8 mouse cellular contexts compared by ENCODE assay signal in genomic region chr7:28716590-28717281, GRCm38 (mm10). TPM values are rescaled to one million over a fixed set of nuclear protein-coding genes. Genes with fewer than 3 reads are reported as not detected.
DNase-seq lines count a peak whose midpoint lies in the region; ATAC-seq and TF ChIP-seq lines count a peak whose summit lies in the region.

Fbxo17 (plus strand) TSS chr7:28716804.

- no peaks in the 10 kb centered on the region for H3K36me3 ChIP-seq in ES-Bruce4 (ENCODE audit: control insufficient read depth, insufficient read depth, low read length, poor library complexity, severe bottlenecking)
- no peaks in the 10 kb centered on the region for H3K36me3 ChIP-seq in heart, postnatal 0 days (replicated peaks; ENCODE audit: control insufficient read depth, insufficient read depth, low read length)
- no peaks in the 10 kb centered on the region for H3K36me3 ChIP-seq in limb, embryonic 11.5 days (ENCODE audit: control insufficient read depth, insufficient read depth, low read length)
- H3K36me3 ChIP-seq in midbrain, embryonic 11.5 days (ENCODE audit: control insufficient read depth, insufficient read depth, low read length), result no peaks in the 10 kb centered on the region
- H3K36me3 ChIP-seq in stomach, embryonic 16.5 days (ENCODE audit: control insufficient read depth, insufficient read depth, low read length), result no peaks in the 10 kb centered on the region

- ATAC-seq in heart, postnatal 0 days (ENCODE audit: insufficient read depth, low read depth), result peak; percentile 84
- ATAC-seq in limb, embryonic 11.5 days (ENCODE audit: insufficient number of reproducible peaks, low FRiP score, low TSS enrichment, low read depth), result peak; percentile 79
- peak; percentile 88 for ATAC-seq in midbrain, embryonic 11.5 days (ENCODE audit: low FRiP score)
- ATAC-seq in stomach, embryonic 16.5 days (ENCODE audit: insufficient read depth, low FRiP score), result peak; percentile 78; the same call in 1 of the 2 replicates

- H3K4me2 ChIP-seq in heart, postnatal 0 days (ENCODE audit: low read depth, low read length), result peak within 1 kb of the TSS; percentile 76
- peak within 1 kb of the TSS; percentile 75 for H3K4me2 ChIP-seq in limb, embryonic 11.5 days (ENCODE audit: low read depth, severe bottlenecking)
- H3K4me2 ChIP-seq in midbrain, embryonic 11.5 days, result peak within 1 kb of the TSS; percentile 65
- H3K4me2 ChIP-seq in stomach, embryonic 16.5 days (ENCODE audit: low read depth, low read length), result peak within 1 kb of the TSS; percentile 84

- H3K4me1 ChIP-seq in ES-Bruce4 (ENCODE audit: control insufficient read depth, insufficient read depth, low read length), result peaks cover 8% of the 10 kb centered on the region
- no peaks in the 10 kb centered on the region for H3K4me1 ChIP-seq in heart, postnatal 0 days (ENCODE audit: control insufficient read depth, insufficient read depth)
- H3K4me1 ChIP-seq in limb, embryonic 11.5 days (ENCODE audit: control insufficient read depth, insufficient read depth, low read length), result 0 out of 2 replicates have a peak, but pooled peaks cover 5% of the 10 kb centered on the region
- H3K4me1 ChIP-seq in midbrain, embryonic 11.5 days (ENCODE audit: control insufficient read depth, insufficient read depth, low read length), result no peaks in the 10 kb centered on the region
- H3K4me1 ChIP-seq in stomach, embryonic 16.5 days (ENCODE audit: control insufficient read depth, insufficient read depth, low read length), result no peaks in the 10 kb centered on the region

- DNase-seq in adrenal gland, postnatal 36 days, result peak; percentile 80 to 85
- peak; percentile 38 for DNase-seq in fibroblast of lung, adult 2 months (ENCODE audit: low read depth)
- peak; percentile 62 for DNase-seq in heart, postnatal 0 days (ENCODE audit: low spot score)
- DNase-seq in limb, embryonic 11.5 days (ENCODE audit: low spot score), result peak; percentile 81
- peak; percentile 96 for DNase-seq in midbrain, embryonic 11.5 days (ENCODE audit: low spot score, missing footprints)
- no peak for DNase-seq in frontal cortex, postnatal 10 days (ENCODE audit: low spot score in 2 of 2)

- TF ChIP-seq POLR2A in ES-Bruce4 (IDR thresholded peaks at IDR 0.05; ENCODE audit: insufficient read depth, low read length), result no peak

- peak within 1 kb of the TSS; percentile 93 for H3K9ac ChIP-seq in ES-Bruce4 (ENCODE audit: low read depth, poor library complexity, severe bottlenecking)
- peak within 1 kb of the TSS; percentile 52 for H3K9ac ChIP-seq in heart, postnatal 0 days (replicated peaks; ENCODE audit: low read depth, low read length)
- peak within 1 kb of the TSS; percentile 78 for H3K9ac ChIP-seq in limb, embryonic 11.5 days (ENCODE audit: low read length)
- H3K9ac ChIP-seq in midbrain, embryonic 11.5 days (ENCODE audit: low read length), result peak within 1 kb of the TSS; percentile 78
- peak within 1 kb of the TSS; percentile 77 for H3K9ac ChIP-seq in stomach, embryonic 16.5 days (ENCODE audit: low read length)

- 3% methylated on average over 36 of the region's 36 CpGs for WGBS in heart, postnatal 0 days
- 5% methylated on average over 36 of the region's 36 CpGs for WGBS in limb, embryonic 11.5 days
- 3% methylated on average over 36 of the region's 36 CpGs for WGBS in midbrain, embryonic 11.5 days
- 2% methylated on average over 36 of the region's 36 CpGs for WGBS in stomach, embryonic 16.5 days

- H3K4me3 ChIP-seq in ES-Bruce4 (ENCODE audit: low read depth, low read length), result peak within 1 kb of the TSS; percentile 73
- H3K4me3 ChIP-seq in heart, postnatal 0 days (ENCODE audit: low read depth, low read length), result peak within 1 kb of the TSS; percentile 55
- peak within 1 kb of the TSS; percentile 48 for H3K4me3 ChIP-seq in limb, embryonic 11.5 days (ENCODE audit: low read depth, low read length)
- peak within 1 kb of the TSS; percentile 43 for H3K4me3 ChIP-seq in midbrain, embryonic 11.5 days (ENCODE audit: low read depth, low read length)
- H3K4me3 ChIP-seq in stomach, embryonic 16.5 days (replicated peaks; ENCODE audit: low read length), result peak within 1 kb of the TSS; percentile 56

- no peak within 1 kb of the TSS for H3K27ac ChIP-seq in ES-Bruce4 (ENCODE audit: insufficient read depth, low read length)
- H3K27ac ChIP-seq in heart, postnatal 0 days (ENCODE audit: low read depth), result peak within 1 kb of the TSS; percentile 5; the same call in 1 of the 2 replicates
- H3K27ac ChIP-seq in limb, embryonic 11.5 days (replicated peaks; ENCODE audit: low read depth, low read length), result 0 out of 2 replicates have a peak within 1 kb of the TSS, but pooled peaks have one; percentile 36
- no peak within 1 kb of the TSS for H3K27ac ChIP-seq in midbrain, embryonic 11.5 days (ENCODE audit: low read depth, low read length)
- peak within 1 kb of the TSS; percentile 33; the same call in 1 of the 2 replicates for H3K27ac ChIP-seq in stomach, embryonic 16.5 days (ENCODE audit: low read length)

- TF ChIP-seq EP300 in ES-Bruce4 (IDR thresholded peaks at IDR 0.05; ENCODE audit: insufficient read depth, low read depth, low read length), result no peak
- TF ChIP-seq EP300 in heart, postnatal 0 days (IDR thresholded peaks at IDR 0.05; ENCODE audit: low read depth), result no peak

- TF ChIP-seq CTCF in ES-Bruce4 (IDR thresholded peaks at IDR 0.05; ENCODE audit: low read depth, low read length), result no peak
- TF ChIP-seq CTCF in heart, postnatal 0 days (IDR thresholded peaks at IDR 0.05; ENCODE audit: low read depth), result no peak

- no peaks in the 10 kb centered on the region for H3K9me3 ChIP-seq in ES-Bruce4 (replicated peaks; ENCODE audit: control insufficient read depth, insufficient read depth, low read length, poor library complexity, severe bottlenecking)
- H3K9me3 ChIP-seq in heart, postnatal 0 days (replicated peaks; ENCODE audit: control insufficient read depth, low read length), result no peaks in the 10 kb centered on the region
- H3K9me3 ChIP-seq in limb, embryonic 11.5 days (ENCODE audit: control insufficient read depth, low read length), result no peaks in the 10 kb centered on the region
- no peaks in the 10 kb centered on the region for H3K9me3 ChIP-seq in midbrain, embryonic 11.5 days (ENCODE audit: control insufficient read depth, low read length)
- H3K9me3 ChIP-seq in stomach, embryonic 16.5 days (replicated peaks; ENCODE audit: control insufficient read depth, low read length), result no peaks in the 10 kb centered on the region

- no peaks in the 10 kb centered on the region for H3K27me3 ChIP-seq in ES-Bruce4 (ENCODE audit: control insufficient read depth, insufficient read depth, low read length, poor library complexity, severe bottlenecking)
- no peaks in the 10 kb centered on the region for H3K27me3 ChIP-seq in heart, postnatal 0 days (ENCODE audit: control insufficient read depth, insufficient read depth, low read length)
- H3K27me3 ChIP-seq in limb, embryonic 11.5 days (ENCODE audit: control insufficient read depth, insufficient read depth, low read length), result no peaks in the 10 kb centered on the region
- no peaks in the 10 kb centered on the region; the same call in 1 of the 2 replicates for H3K27me3 ChIP-seq in midbrain, embryonic 11.5 days (ENCODE audit: control insufficient read depth, insufficient read depth, low read length)
- H3K27me3 ChIP-seq in stomach, embryonic 16.5 days (ENCODE audit: control insufficient read depth, insufficient read depth, low read length), result no peaks in the 10 kb centered on the region

RNA-seq across cellular contexts. Expression of gene Fbxo17, which starts in this region (rescaled TPM):
- polyA plus RNA-seq in ES-Bruce4 (2011; ENCODE audit: insufficient read depth, insufficient read length, low read depth, missing spikeins), result 6.7 and 7.0 TPM in 2 replicates
- 1 to 10 TPM; 2.2 to 3.5 TPM for total RNA-seq in adrenal gland, postnatal 36 days (2021)
- total RNA-seq in heart, postnatal 0 days (2014; rRNA removed; ENCODE audit: low replicate concordance), result 4.7 and 7.8 TPM in 2 replicates
- polyA plus RNA-seq in heart, postnatal 0 days (2015; fragmentation: Nextera tagmentation; extraction: Ambion mirVana), result 4.5 and 5.1 TPM in 2 replicates
- polyA plus RNA-seq in limb, embryonic 11.5 days (2014; fragmentation: Nextera tagmentation; extraction: Ambion mirVana), result 15.9 and 16.4 TPM in 2 replicates
- polyA plus RNA-seq in midbrain, embryonic 11.5 days (2014; fragmentation: Nextera tagmentation; extraction: Ambion mirVana), result 5.8 and 6.0 TPM in 2 replicates
- polyA plus RNA-seq in stomach, embryonic 16.5 days (2015; fragmentation: Nextera tagmentation; extraction: Ambion mirVana), result 9.0 and 9.1 TPM in 2 replicates

Comparison
In these comparisons a context has a peak if more than half of its experiments do, and no peak if none do; other contexts are left out.
1. H3K27ac ChIP-seq: peak in heart, postnatal 0 days (single experiment), limb, embryonic 11.5 days (single experiment) and stomach, embryonic 16.5 days (single experiment); none in ES-Bruce4 (single experiment) and midbrain, embryonic 11.5 days (single experiment).
2. DNase-seq: peak in adrenal gland, postnatal 36 days (2 of 2), fibroblast of lung, adult 2 months (single experiment), heart, postnatal 0 days (single experiment), limb, embryonic 11.5 days (single experiment) and midbrain, embryonic 11.5 days (single experiment); none in frontal cortex, postnatal 10 days (0 of 2).
3. Peak in every context shown above with its lines, with median percentiles within 50 percentile points of each other: H3K4me3 ChIP-seq, H3K9ac ChIP-seq, ATAC-seq and H3K4me2 ChIP-seq.